Mouse (Mus musculus): ENCODE data around the gene Rcc2. TPM values are rescaled to one million over a fixed set of nuclear protein-coding genes. Genes with fewer than 3 reads are reported as not detected.
A peak's percentile ranks its signal among the peaks of the same experiment; 100 is the strongest.

The Rcc2 gene
- polyA plus RNA-seq, 1 experiment from 2014 or later, result 17.0 TPM

GRCm38 (mm10) chr4:140691481-140691880 lies 8.9 kb upstream of the Rcc2 start:
- no peaks in the 10 kb centered on the region for H3K4me1 ChIP-seq (ENCODE audit: insufficient read depth, low read depth, low read length)
- no peak overlapping the region for H3K27ac ChIP-seq (ENCODE audit: low read length)
- H3K9ac ChIP-seq (replicated peaks; ENCODE audit: low read depth), result no peak overlapping the region
- ATAC-seq (no peak), DNase-seq (ENCODE audit: low spot score) (no peak)
- no peak overlapping the region for H3K4me3 ChIP-seq (ENCODE audit: low read depth, low read length)
- H3K27me3 ChIP-seq (replicated peaks; ENCODE audit: insufficient read depth, low read length), result no peaks in the 10 kb centered on the region
- H3K36me3 ChIP-seq (ENCODE audit: insufficient read depth, low read length), result no peaks in the 10 kb centered on the region
- no peak overlapping the region for H3K4me2 ChIP-seq (replicated peaks; ENCODE audit: low read depth, low read length)
- TF ChIP-seq CTCF (IDR thresholded peaks at IDR 0.05) (no peak), EP300 (IDR thresholded peaks at IDR 0.05) (no peak)
- no peaks in the 10 kb centered on the region for H3K9me3 ChIP-seq (ENCODE audit: low read length)
- 62% methylated on average over 7 of the region's 7 CpGs for WGBS

- WGBS, result 47% methylated on average over 4 of the region's 4 CpGs
- Histone ChIP-seq H3K9ac (replicated peaks; ENCODE audit: low read depth) (no peak overlapping the region), H3K36me3 (ENCODE audit: insufficient read depth, low read length) (no peaks in the 10 kb centered on the region), H3K4me3 (ENCODE audit: low read depth, low read length) (no peak overlapping the region), H3K27ac (ENCODE audit: low read length) (no peak overlapping the region), H3K27me3 (replicated peaks; ENCODE audit: insufficient read depth, low read length) (no peaks in the 10 kb centered on the region), H3K4me2 (replicated peaks; ENCODE audit: low read depth, low read length) (no peak overlapping the region), H3K9me3 (ENCODE audit: low read length) (no peaks in the 10 kb centered on the region), H3K4me1 (ENCODE audit: insufficient read depth, low read depth, low read length) (no peaks in the 10 kb centered on the region)
- no peak for DNase-seq (ENCODE audit: low spot score)
- TF ChIP-seq CTCF (IDR thresholded peaks at IDR 0.05) (no peak), EP300 (IDR thresholded peaks at IDR 0.05) (no peak)
- no peak for ATAC-seq
Measured at GRCm38 (mm10) chr4:140693513-140693912, 6.8 kb upstream of the Rcc2 start.

- TF ChIP-seq CTCF (IDR thresholded peaks at IDR 0.05) (no peak), EP300 (IDR thresholded peaks at IDR 0.05) (no peak)
- Histone ChIP-seq H3K4me1 (ENCODE audit: insufficient read depth, low read depth, low read length) (no peaks in the 10 kb centered on the region), H3K4me2 (replicated peaks; ENCODE audit: low read depth, low read length) (no peak overlapping the region), H3K4me3 (ENCODE audit: low read depth, low read length) (no peak overlapping the region), H3K9me3 (ENCODE audit: low read length) (no peaks in the 10 kb centered on the region), H3K36me3 (ENCODE audit: insufficient read depth, low read length) (no peaks in the 10 kb centered on the region), H3K27me3 (replicated peaks; ENCODE audit: insufficient read depth, low read length) (no peaks in the 10 kb centered on the region), H3K27ac (ENCODE audit: low read length) (no peak overlapping the region), H3K9ac (replicated peaks; ENCODE audit: low read depth) (no peak overlapping the region)
- 57% methylated on average over 1 of the region's 1 CpGs for WGBS
- no peak for DNase-seq (ENCODE audit: low spot score)
- ATAC-seq, result no peak
Measured at GRCm38 (mm10) chr4:140694551-140695060, 5.7 kb upstream of the Rcc2 start.

GRCm38 (mm10) chr4:140695146-140695545 lies 5.2 kb upstream of the Rcc2 start:
- DNase-seq (ENCODE audit: low spot score) (no peak), ATAC-seq (no peak)
- Histone ChIP-seq H3K27ac (ENCODE audit: low read length) (no peak overlapping the region), H3K4me2 (replicated peaks; ENCODE audit: low read depth, low read length) (no peak overlapping the region), H3K4me3 (ENCODE audit: low read depth, low read length) (no peak overlapping the region), H3K36me3 (ENCODE audit: insufficient read depth, low read length) (no peaks in the 10 kb centered on the region), H3K9ac (replicated peaks; ENCODE audit: low read depth) (no peak overlapping the region), H3K9me3 (ENCODE audit: low read length) (no peaks in the 10 kb centered on the region), H3K4me1 (ENCODE audit: insufficient read depth, low read depth, low read length) (no peaks in the 10 kb centered on the region), H3K27me3 (replicated peaks; ENCODE audit: insufficient read depth, low read length) (no peaks in the 10 kb centered on the region)
- no peak for TF ChIP-seq CTCF (IDR thresholded peaks at IDR 0.05)
- no peak for TF ChIP-seq EP300 (IDR thresholded peaks at IDR 0.05)
- WGBS, result 74% methylated on average over 7 of the region's 7 CpGs

- H3K4me3 ChIP-seq (ENCODE audit: low read depth, low read length), result no peak overlapping the region
- TF ChIP-seq CTCF (IDR thresholded peaks at IDR 0.05), result no peak
- no peak for TF ChIP-seq EP300 (IDR thresholded peaks at IDR 0.05)
- WGBS, result 60% methylated on average over 14 of the region's 14 CpGs
Measured at GRCm38 (mm10) chr4:140695675-140696585, 4.4 kb upstream of the Rcc2 start.

GRCm38 (mm10) chr4:140699441-140700127 lies 757 bp upstream of the Rcc2 start:
- peak overlapping the region; percentile 85 for H3K4me3 ChIP-seq (ENCODE audit: low read depth, low read length)
- peak overlapping the region; percentile 79 for H3K4me2 ChIP-seq (replicated peaks; ENCODE audit: low read depth, low read length)
- WGBS, result 6% methylated on average over 29 of the region's 29 CpGs
- H3K27ac ChIP-seq (ENCODE audit: low read length), result peak overlapping the region; percentile 76
- no peak for TF ChIP-seq CTCF (IDR thresholded peaks at IDR 0.05)
- peak; percentile 70 for TF ChIP-seq EP300 (IDR thresholded peaks at IDR 0.05)
- H3K27me3 ChIP-seq (replicated peaks; ENCODE audit: insufficient read depth, low read length), result no peaks in the 10 kb centered on the region
- no peaks in the 10 kb centered on the region for H3K36me3 ChIP-seq (ENCODE audit: insufficient read depth, low read length)
- peak; percentile 43 for ATAC-seq
- H3K9ac ChIP-seq (replicated peaks; ENCODE audit: low read depth), result 0 out of 2 replicates have a peak overlapping the region, but pooled peaks have one; percentile 9
- H3K9me3 ChIP-seq (ENCODE audit: low read length), result no peaks in the 10 kb centered on the region
- H3K4me1 ChIP-seq (ENCODE audit: insufficient read depth, low read depth, low read length), result 0 out of 2 replicates have a peak, but pooled peaks cover 5% of the 10 kb centered on the region
- peak; percentile 93 for DNase-seq (ENCODE audit: low spot score)

More at GRCm38 (mm10) chr4:140695675-140696585, 4.4 kb upstream of the Rcc2 start:
- DNase-seq (ENCODE audit: low spot score), result no peak
- no peak overlapping the region for H3K9ac ChIP-seq (replicated peaks; ENCODE audit: low read depth)
- no peak for ATAC-seq
- H3K27ac ChIP-seq (ENCODE audit: low read length), result no peak overlapping the region
- no peaks in the 10 kb centered on the region for H3K9me3 ChIP-seq (ENCODE audit: low read length)
- H3K4me1 ChIP-seq (ENCODE audit: insufficient read depth, low read depth, low read length), result 0 out of 2 replicates have a peak, but pooled peaks cover 5% of the 10 kb centered on the region
- no peaks in the 10 kb centered on the region for H3K36me3 ChIP-seq (ENCODE audit: insufficient read depth, low read length)
- no peaks in the 10 kb centered on the region for H3K27me3 ChIP-seq (replicated peaks; ENCODE audit: insufficient read depth, low read length)
- no peak overlapping the region for H3K4me2 ChIP-seq (replicated peaks; ENCODE audit: low read depth, low read length)
